Mouse (Mus musculus): ENCODE measurements at regions not wholly inside any gene's neighbourhood (a gene's known extent, or its start where the extent isn't known, plus 50 kb on each side); places are given as distances from the start of the nearest gene placed in this dataset.
A peak's percentile ranks its signal among the peaks of the same experiment; 100 is the strongest.

DNA sequence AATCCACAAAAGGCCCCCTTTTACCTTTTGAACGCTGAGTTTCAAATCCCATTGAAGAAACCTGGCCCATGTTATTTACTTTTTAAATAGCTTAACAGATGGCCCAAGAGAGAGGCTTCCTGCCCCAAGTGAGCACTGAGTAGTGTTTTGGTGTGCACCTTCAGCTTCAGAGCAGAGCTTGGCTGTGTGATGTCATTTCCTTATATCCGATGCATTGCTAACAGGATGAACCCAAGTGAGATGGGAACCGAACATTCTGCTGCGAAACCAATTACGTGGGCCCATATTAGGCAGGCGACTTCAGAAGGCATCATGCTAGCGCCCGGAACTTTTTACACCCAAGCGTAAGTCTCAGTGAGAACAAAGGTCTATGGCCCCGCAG lies 373.2 kb downstream of the Cog6 start:
- ATAC-seq (ENCODE audit: insufficient read depth) = no peak
- 71% methylated on average over 10 of the region's 10 CpGs for WGBS (ENCODE audit: insufficient replicate concordance)
- no peaks in the 10 kb centered on the region for H3K27me3 ChIP-seq
- no peaks in the 10 kb centered on the region for H3K36me3 ChIP-seq (replicated peaks)
- no peaks in the 10 kb centered on the region for H3K9me3 ChIP-seq (replicated peaks)
- H3K4me1 ChIP-seq (replicated peaks) = no peaks in the 10 kb centered on the region
- no peak overlapping the region for H3K9ac ChIP-seq
- no peak overlapping the region for H3K4me2 ChIP-seq
- no peak overlapping the region for H3K4me3 ChIP-seq (replicated peaks)
- H3K27ac ChIP-seq (replicated peaks) = no peak overlapping the region

DNA sequence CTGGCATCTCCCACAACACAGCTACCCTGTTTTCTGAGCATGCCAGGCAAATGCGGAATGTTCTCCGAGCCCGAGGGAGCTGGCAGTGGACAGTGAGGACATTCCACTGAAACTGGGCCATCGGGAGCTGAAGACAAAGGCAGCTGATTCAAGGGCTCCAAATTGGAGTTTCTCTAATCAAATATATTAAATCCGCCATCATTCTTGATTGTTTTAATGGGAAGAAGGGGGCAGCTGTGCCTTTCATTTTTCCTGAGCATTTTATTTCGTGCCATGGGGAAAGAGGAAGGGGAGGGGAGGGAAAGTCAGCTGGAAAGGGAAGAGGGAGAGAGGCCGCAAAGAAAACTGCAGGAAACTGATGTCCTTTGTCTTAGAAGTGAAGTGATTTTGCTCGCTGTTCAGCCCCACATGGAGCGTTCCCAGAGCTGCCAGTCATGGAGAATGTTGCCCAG lies 373.9 kb downstream of the Cog6 start:
- H3K9me3 ChIP-seq (replicated peaks) = no peaks in the 10 kb centered on the region
- no peak overlapping the region for H3K27ac ChIP-seq (replicated peaks)
- no peak overlapping the region for H3K4me3 ChIP-seq (replicated peaks)
- 57% methylated on average over 9 of the region's 9 CpGs for whole genome bisulfite sequencing (ENCODE audit: insufficient replicate concordance)
- no peak for ATAC-seq (ENCODE audit: insufficient read depth)
- H3K36me3 ChIP-seq (replicated peaks) = no peaks in the 10 kb centered on the region
- no peaks in the 10 kb centered on the region for H3K4me1 ChIP-seq (replicated peaks)
- H3K27me3 ChIP-seq = no peaks in the 10 kb centered on the region
- H3K9ac ChIP-seq = no peak overlapping the region
- no peak overlapping the region for H3K4me2 ChIP-seq

DNA sequence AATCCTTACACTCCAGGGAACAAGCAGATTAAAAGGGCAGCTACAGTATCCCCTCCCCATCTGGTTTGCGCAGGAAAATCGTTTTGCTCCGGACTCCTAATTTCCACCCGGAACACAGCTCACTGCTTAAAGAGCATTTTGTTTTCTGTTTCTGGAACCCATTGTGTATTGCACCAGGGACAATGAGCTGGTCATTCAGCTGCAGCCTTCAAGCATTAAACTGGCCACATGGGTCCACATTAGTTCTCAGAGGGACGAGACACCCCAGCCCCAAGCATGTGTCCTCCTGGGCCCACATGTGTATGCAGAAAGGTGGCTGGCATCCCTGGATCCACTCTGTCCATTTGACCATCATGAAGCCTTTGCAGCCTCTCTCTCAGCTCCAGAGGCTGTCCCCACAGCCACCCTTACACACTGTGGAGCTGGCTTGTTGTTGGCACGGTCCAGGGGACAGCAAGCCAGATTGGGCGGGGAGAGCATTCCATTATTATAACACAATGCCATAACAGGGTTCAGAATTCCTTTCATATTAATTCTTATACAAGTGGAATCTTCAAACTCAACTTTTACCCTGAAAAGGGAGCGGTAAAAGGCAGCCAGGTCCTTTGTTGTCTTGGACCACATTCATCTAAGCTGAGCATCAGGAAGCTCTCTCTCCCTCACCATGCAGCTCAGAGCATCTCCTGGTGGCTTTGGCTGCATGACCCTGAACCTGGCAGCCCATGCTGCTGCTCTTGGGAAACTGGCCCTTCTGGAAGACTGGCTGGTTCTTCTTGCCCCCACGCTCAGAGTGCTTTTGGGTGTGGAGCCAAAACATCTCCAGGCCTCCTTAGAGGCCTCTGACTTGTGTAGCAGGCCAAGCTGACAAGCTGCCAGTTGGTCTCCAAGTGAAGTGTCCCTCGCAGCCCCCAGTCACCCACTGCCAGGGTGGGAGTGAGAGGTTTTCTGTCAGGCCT lies 373.4 kb downstream of the Foxo1 start:
- no peak overlapping the region for H3K4me3 ChIP-seq (replicated peaks)
- no peaks in the 10 kb centered on the region for H3K36me3 ChIP-seq (replicated peaks)
- H3K27me3 ChIP-seq = no peaks in the 10 kb centered on the region
- 67% methylated on average over 10 of the region's 10 CpGs for WGBS (ENCODE audit: insufficient replicate concordance)
- no peak overlapping the region for H3K27ac ChIP-seq (replicated peaks)
- no peak overlapping the region for H3K4me2 ChIP-seq
- ATAC-seq (ENCODE audit: insufficient read depth) = no peak
- no peaks in the 10 kb centered on the region for H3K9me3 ChIP-seq (replicated peaks)
- no peak overlapping the region for H3K9ac ChIP-seq
- no peaks in the 10 kb centered on the region for H3K4me1 ChIP-seq (replicated peaks)

DNA sequence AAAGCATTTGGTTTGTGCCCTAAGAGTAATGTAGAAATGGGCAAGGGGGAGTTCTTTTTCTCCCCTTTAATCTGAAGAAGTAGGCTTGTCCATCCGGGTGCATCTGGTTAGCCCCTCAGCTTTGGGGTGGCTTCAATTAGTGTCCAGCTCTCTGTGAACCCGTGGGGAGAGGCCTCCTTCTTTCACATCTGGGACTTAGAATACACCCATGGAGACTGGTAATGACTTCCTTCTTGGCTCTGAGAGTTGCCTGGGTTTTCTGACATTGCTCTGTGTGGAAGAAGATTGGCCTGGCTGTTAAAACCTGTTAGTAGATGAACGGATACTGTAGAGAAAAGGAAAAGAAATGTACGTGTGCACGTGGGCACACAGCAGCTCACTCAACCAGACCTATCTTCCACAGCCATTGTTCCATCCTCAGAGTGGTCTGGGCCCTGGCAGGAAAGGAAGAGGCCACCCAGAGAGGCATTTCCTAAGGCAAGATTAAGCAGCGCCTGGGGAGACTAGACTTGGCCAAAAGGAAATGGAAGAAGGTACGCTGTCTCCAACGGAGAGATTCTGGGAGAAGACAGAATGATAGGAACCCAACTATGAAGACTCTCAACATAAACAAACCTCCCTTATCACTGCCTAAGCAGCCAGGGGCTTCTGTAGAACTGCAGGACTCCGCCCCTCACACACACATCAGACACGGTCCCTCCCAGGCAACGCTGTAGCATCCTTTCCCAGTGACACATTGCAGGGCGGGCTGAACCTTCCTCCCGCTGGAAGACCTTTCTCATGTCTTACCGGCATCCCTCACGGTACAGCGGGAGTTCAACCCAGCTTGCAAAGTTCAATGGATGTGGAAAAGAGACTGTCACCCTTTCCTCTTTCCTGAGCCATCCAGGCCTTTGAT lies 372.4 kb downstream of the Foxo1 start:
- H3K9ac ChIP-seq = no peak overlapping the region
- H3K4me2 ChIP-seq = no peak overlapping the region
- no peaks in the 10 kb centered on the region for H3K36me3 ChIP-seq (replicated peaks)
- H3K27me3 ChIP-seq = no peaks in the 10 kb centered on the region
- no peaks in the 10 kb centered on the region for H3K4me1 ChIP-seq (replicated peaks)
- WGBS (ENCODE audit: insufficient replicate concordance) = 28% methylated on average over 16 of the region's 16 CpGs
- no peak overlapping the region for H3K27ac ChIP-seq (replicated peaks)
- H3K4me3 ChIP-seq (replicated peaks) = no peak overlapping the region
- peak; percentile 31; the same call in 1 of the 2 replicates for ATAC-seq (ENCODE audit: insufficient read depth)
- no peaks in the 10 kb centered on the region for H3K9me3 ChIP-seq (replicated peaks)

DNA sequence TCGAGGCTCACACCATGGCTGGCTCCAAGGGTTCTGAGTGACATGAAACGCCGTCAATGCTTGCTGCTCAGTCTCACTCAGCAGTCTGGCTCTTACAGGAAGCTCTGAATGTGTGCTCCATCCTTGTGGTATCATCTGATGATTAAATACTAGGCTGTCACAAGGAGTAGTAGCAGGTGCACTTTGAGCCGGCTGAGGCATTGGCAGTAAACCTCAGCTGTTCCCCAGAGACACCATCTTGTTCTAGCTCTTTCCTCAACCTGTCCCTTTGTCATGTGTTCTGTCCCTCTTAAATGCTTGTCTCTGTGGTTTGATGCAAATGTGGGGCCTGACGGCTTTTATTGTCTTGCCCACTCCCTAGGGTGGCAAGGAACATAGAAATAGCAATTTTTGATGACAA lies 370.7 kb downstream of the Foxo1 start:
- Histone ChIP-seq H3K36me3 (replicated peaks) (no peaks in the 10 kb centered on the region), H3K9ac (no peak overlapping the region), H3K9me3 (replicated peaks) (no peaks in the 10 kb centered on the region), H3K4me1 (replicated peaks) (no peaks in the 10 kb centered on the region), H3K27ac (replicated peaks) (no peak overlapping the region), H3K4me3 (replicated peaks) (no peak overlapping the region), H3K4me2 (no peak overlapping the region), H3K27me3 (no peaks in the 10 kb centered on the region)
- no peak for ATAC-seq (ENCODE audit: insufficient read depth)
- WGBS (ENCODE audit: insufficient replicate concordance) = 67% methylated on average over 5 of the region's 5 CpGs

DNA sequence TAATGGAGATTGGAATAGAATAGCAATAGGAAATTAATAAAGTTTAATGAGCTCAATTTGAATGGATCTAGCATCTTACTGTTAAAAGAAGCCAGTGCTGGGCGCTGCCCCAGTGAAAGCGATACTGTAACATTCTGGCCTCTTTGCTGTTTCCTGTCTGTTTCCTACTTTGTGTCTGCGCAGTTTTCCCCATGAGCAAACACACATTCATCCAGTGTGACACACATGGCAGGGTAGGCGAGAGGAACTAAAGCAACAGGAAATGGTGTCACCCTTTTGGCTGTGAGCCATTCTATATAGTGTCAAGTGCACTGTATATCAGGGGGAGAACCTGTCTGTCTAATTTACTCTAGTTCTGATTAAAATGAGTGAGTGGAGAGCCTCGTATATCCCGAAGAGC lies 366.2 kb downstream of the Foxo1 start:
- no peak overlapping the region for H3K4me2 ChIP-seq
- no peak overlapping the region for H3K27ac ChIP-seq (replicated peaks)
- no peak overlapping the region for H3K9ac ChIP-seq
- no peaks in the 10 kb centered on the region for H3K27me3 ChIP-seq
- 14% methylated on average over 6 of the region's 6 CpGs for WGBS (ENCODE audit: insufficient replicate concordance)
- ATAC-seq (ENCODE audit: insufficient read depth) = 0 out of 2 replicates have a peak, but pooled peaks have one; percentile 40
- H3K9me3 ChIP-seq (replicated peaks) = no peaks in the 10 kb centered on the region
- peaks cover 5% of the 10 kb centered on the region; the same call in 1 of the 2 replicates for H3K4me1 ChIP-seq (replicated peaks)
- no peak overlapping the region for H3K4me3 ChIP-seq (replicated peaks)
- H3K36me3 ChIP-seq (replicated peaks) = no peaks in the 10 kb centered on the region

DNA sequence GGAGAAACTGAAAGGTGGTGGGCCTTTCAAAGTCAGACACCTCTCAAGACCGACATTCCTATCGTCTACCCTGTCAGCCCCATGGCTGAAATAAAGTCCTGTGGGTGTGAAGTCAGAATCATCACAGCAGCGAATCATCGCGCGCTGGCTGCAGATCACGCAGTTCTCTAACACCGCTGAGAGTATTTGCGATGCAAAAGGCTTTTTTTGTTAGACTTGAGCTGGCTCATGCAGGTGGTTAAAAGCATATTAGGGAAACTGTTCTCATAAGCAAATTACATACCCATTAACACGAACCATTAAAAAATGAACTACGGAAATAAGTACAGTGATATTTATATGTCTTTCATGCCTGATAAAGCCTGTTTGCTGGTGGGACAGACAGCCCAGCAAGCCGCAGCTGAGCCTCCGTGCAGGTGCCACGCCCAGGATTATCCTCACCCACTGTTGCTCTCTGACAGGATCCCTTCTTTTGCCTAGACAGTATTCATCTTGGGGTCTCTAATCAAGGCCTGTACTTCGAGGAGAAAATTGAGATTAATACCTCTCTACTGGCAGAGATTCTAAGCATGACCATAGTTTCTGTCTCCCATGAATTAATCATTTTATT lies 365.5 kb downstream of the Foxo1 start:
- no peaks in the 10 kb centered on the region for H3K9me3 ChIP-seq (replicated peaks)

DNA sequence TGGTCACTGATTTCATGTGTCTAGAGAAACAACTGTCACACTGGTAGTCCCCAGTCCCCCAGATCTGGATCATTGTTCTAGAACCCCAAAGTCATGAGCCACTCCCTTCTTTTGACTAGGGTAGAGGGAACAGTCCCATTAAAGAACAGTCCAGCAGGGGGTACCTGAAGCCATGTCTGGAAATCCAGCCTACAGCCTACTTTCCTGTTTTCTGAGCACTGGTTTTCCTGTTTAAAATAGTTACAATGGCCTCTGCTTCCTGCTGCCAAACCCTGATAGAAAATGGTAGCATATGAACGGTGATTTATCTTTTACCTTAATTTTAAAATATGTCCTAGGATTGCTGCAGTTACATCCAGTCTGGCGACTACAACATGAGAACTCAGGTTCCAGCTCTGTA lies 364.5 kb downstream of the Foxo1 start:
- Histone ChIP-seq H3K4me1 (replicated peaks) (peaks cover 8% of the 10 kb centered on the region; the same call in 1 of the 2 replicates), H3K36me3 (replicated peaks) (no peaks in the 10 kb centered on the region), H3K9me3 (replicated peaks) (no peaks in the 10 kb centered on the region), H3K27me3 (no peaks in the 10 kb centered on the region), H3K4me3 (replicated peaks) (no peak overlapping the region), H3K27ac (replicated peaks) (no peak overlapping the region), H3K4me2 (no peak overlapping the region), H3K9ac (no peak overlapping the region)
- no peak for ATAC-seq (ENCODE audit: insufficient read depth)
- 65% methylated on average over 2 of the region's 2 CpGs for WGBS (ENCODE audit: insufficient replicate concordance)

More for the DNA sequence above, 365.5 kb downstream of the Foxo1 start:
- WGBS (ENCODE audit: insufficient replicate concordance) = 57% methylated on average over 15 of the region's 15 CpGs
- Histone ChIP-seq H3K4me1 (replicated peaks) (peaks cover 8% of the 10 kb centered on the region; the same call in 1 of the 2 replicates), H3K9ac (no peak overlapping the region), H3K36me3 (replicated peaks) (no peaks in the 10 kb centered on the region), H3K4me2 (no peak overlapping the region), H3K27me3 (no peaks in the 10 kb centered on the region), H3K4me3 (replicated peaks) (no peak overlapping the region), H3K27ac (replicated peaks) (no peak overlapping the region)
- ATAC-seq (ENCODE audit: insufficient read depth) = no peak

DNA sequence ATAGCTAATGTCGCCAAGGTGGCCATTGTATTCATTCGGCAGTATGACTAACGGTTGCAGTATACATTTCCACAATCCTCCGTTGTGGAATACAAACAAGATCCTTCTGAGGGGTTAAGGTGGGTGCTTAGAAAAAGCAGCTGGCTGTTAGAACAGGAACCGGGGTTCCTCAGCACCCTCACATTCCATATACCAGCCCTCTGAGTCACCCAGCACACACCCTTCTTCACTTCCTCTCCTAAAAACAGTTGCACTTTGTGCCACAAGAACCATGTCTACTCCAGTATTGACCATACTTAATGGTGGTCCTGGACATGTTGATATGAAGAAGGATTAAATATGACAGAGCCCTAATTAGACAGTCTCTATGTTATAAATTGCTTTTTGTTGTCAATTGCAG lies 362.1 kb downstream of the Foxo1 start:
- H3K4me1 ChIP-seq (replicated peaks) = peaks cover 8% of the 10 kb centered on the region; the same call in 1 of the 2 replicates

DNA sequence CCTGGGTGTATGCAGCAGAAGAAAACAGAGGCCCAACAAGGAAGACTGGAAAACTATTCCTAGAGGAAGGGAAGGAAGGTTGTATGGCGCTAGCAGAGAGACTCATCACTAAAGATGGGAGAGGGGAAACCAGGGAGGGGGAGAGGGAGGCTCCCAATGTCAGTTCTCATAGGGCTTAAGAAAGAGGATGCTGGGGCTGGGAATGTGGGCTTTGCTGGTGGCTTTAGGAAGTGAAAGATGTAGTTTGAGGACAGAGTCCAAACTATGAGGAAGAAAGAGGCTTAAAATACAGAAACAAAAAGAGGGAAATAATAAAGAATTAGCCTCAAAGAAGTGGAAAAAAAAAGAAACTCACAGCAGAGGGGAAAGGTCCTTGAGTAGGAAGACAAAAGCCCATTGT lies 357.0 kb downstream of the Foxo1 start:
- no peaks in the 10 kb centered on the region for H3K27me3 ChIP-seq
- H3K36me3 ChIP-seq (replicated peaks) = no peaks in the 10 kb centered on the region
- H3K4me2 ChIP-seq = no peak overlapping the region
- H3K9ac ChIP-seq = no peak overlapping the region
- no peak overlapping the region for H3K27ac ChIP-seq (replicated peaks)
- 59% methylated on average over 1 of the region's 1 CpGs for WGBS (ENCODE audit: insufficient replicate concordance)
- H3K4me3 ChIP-seq (replicated peaks) = no peak overlapping the region
- ATAC-seq (ENCODE audit: insufficient read depth) = no peak
- no peaks in the 10 kb centered on the region for H3K9me3 ChIP-seq (replicated peaks)
- H3K4me1 ChIP-seq (replicated peaks) = peaks cover 7% of the 10 kb centered on the region; the same call in 1 of the 2 replicates

More for the DNA sequence above, 362.1 kb downstream of the Foxo1 start:
- WGBS (ENCODE audit: insufficient replicate concordance) = 53% methylated on average over 5 of the region's 5 CpGs
- Histone ChIP-seq H3K9me3 (replicated peaks) (no peaks in the 10 kb centered on the region), H3K27ac (replicated peaks) (no peak overlapping the region), H3K36me3 (replicated peaks) (no peaks in the 10 kb centered on the region), H3K4me2 (no peak overlapping the region), H3K9ac (no peak overlapping the region), H3K4me3 (replicated peaks) (no peak overlapping the region), H3K27me3 (no peaks in the 10 kb centered on the region)
- no peak for ATAC-seq (ENCODE audit: insufficient read depth)

Measured in liver, embryonic 15.5 days (tissue).